Mouse (Mus musculus): ENCODE results near the gene Serinc4. TPM values are rescaled to one million over a fixed set of nuclear protein-coding genes. Genes with fewer than 3 reads are reported as not detected.
"Not testable (repeated sequence)": the region's sequence is repeated elsewhere in the genome, so short reads cannot be mapped to it uniquely, and the experiment has no call there.

Gene Serinc4
- 0.63 TPM in 1 of 2 replicates, not detected in the other for polyA plus RNA-seq (2011; ENCODE audit: insufficient read length, low read depth, missing spikeins)

- Histone ChIP-seq H3K4me3 (ENCODE audit: insufficient read depth, low read length) (peak within 1 kb of the TSS; percentile 91), H3K27ac (ENCODE audit: insufficient read depth, low read length) (peak within 1 kb of the TSS; percentile 37), H3K4me1 (ENCODE audit: control insufficient read depth, insufficient read depth, low read length) (peaks cover 16% of the 10 kb centered on the region)
- TF ChIP-seq CTCF (IDR thresholded peaks at IDR 0.05; ENCODE audit: borderline replicate concordance, insufficient read depth, low read length) (no peak), POLR2A (IDR thresholded peaks at IDR 0.05; ENCODE audit: low read depth, low read length) (peak; percentile 83)
Measured at GRCm38 (mm10) chr2:121456692-121457642, at the start of gene Serinc4. Gene Serinc4, minus strand, starts transcription at chr2:121456781.

GRCm38 (mm10) chr2:121501550-121501949 lies 45.0 kb upstream of the Serinc4 start:
- not testable (repeated sequence) for H3K27ac ChIP-seq (ENCODE audit: insufficient read depth, low read length); H3K4me3 ChIP-seq (ENCODE audit: insufficient read depth, low read length); H3K4me1 ChIP-seq (ENCODE audit: control insufficient read depth, insufficient read depth, low read length)

- H3K4me3 ChIP-seq (ENCODE audit: insufficient read depth, low read length); H3K27ac ChIP-seq (ENCODE audit: insufficient read depth, low read length); H3K4me1 ChIP-seq (ENCODE audit: control insufficient read depth, insufficient read depth, low read length): not testable (repeated sequence)
Measured at GRCm38 (mm10) chr2:121484403-121484802, 27.8 kb upstream of the Serinc4 start.

GRCm38 (mm10) chr2:121483576-121483975 lies 27.0 kb upstream of the Serinc4 start:
- Histone ChIP-seq H3K27ac (ENCODE audit: insufficient read depth, low read length) (no peak overlapping the region), H3K4me3 (ENCODE audit: insufficient read depth, low read length) (no peak overlapping the region), H3K4me1 (ENCODE audit: control insufficient read depth, insufficient read depth, low read length) (no peaks in the 10 kb centered on the region)
- TF ChIP-seq CTCF (IDR thresholded peaks at IDR 0.05; ENCODE audit: borderline replicate concordance, insufficient read depth, low read length) (no peak), POLR2A (IDR thresholded peaks at IDR 0.05; ENCODE audit: low read depth, low read length) (no peak)

- H3K4me3 ChIP-seq (ENCODE audit: insufficient read depth, low read length); H3K4me1 ChIP-seq (ENCODE audit: control insufficient read depth, insufficient read depth, low read length); H3K27ac ChIP-seq (ENCODE audit: insufficient read depth, low read length): not testable (repeated sequence)
Measured at GRCm38 (mm10) chr2:121480916-121481315, 24.3 kb upstream of the Serinc4 start.

- TF ChIP-seq POLR2A (IDR thresholded peaks at IDR 0.05; ENCODE audit: low read depth, low read length) (no peak), CTCF (IDR thresholded peaks at IDR 0.05; ENCODE audit: borderline replicate concordance, insufficient read depth, low read length) (peak; percentile 76; the same call in 1 of the 2 replicates)
- Histone ChIP-seq H3K4me1 (ENCODE audit: control insufficient read depth, insufficient read depth, low read length) (no peaks in the 10 kb centered on the region), H3K27ac (ENCODE audit: insufficient read depth, low read length) (no peak overlapping the region), H3K4me3 (ENCODE audit: insufficient read depth, low read length) (no peak overlapping the region)
Measured at GRCm38 (mm10) chr2:121480498-121480897, 23.9 kb upstream of the Serinc4 start.

GRCm38 (mm10) chr2:121477491-121478266 lies 21.1 kb upstream of the Serinc4 start:
- H3K27ac ChIP-seq (ENCODE audit: insufficient read depth, low read length) = no peak overlapping the region
- no peak overlapping the region for H3K4me3 ChIP-seq (ENCODE audit: insufficient read depth, low read length)
- TF ChIP-seq CTCF (IDR thresholded peaks at IDR 0.05; ENCODE audit: borderline replicate concordance, insufficient read depth, low read length) (no peak), POLR2A (IDR thresholded peaks at IDR 0.05; ENCODE audit: low read depth, low read length) (no peak)
- H3K4me1 ChIP-seq (ENCODE audit: control insufficient read depth, insufficient read depth, low read length) = no peaks in the 10 kb centered on the region

- H3K4me1 ChIP-seq (ENCODE audit: control insufficient read depth, insufficient read depth, low read length); H3K27ac ChIP-seq (ENCODE audit: insufficient read depth, low read length); H3K4me3 ChIP-seq (ENCODE audit: insufficient read depth, low read length): not testable (repeated sequence)
Measured at GRCm38 (mm10) chr2:121475306-121475705, 18.7 kb upstream of the Serinc4 start.

- TF ChIP-seq CTCF (IDR thresholded peaks at IDR 0.05; ENCODE audit: borderline replicate concordance, insufficient read depth, low read length) (no peak), POLR2A (IDR thresholded peaks at IDR 0.05; ENCODE audit: low read depth, low read length) (no peak)
- 0 out of 2 replicates have a peak overlapping the region, but pooled peaks have one; percentile 18 for H3K27ac ChIP-seq (ENCODE audit: insufficient read depth, low read length)
Measured at GRCm38 (mm10) chr2:121474180-121474535, 17.6 kb upstream of the Serinc4 start.

More at GRCm38 (mm10) chr2:121474180-121474535, 17.6 kb upstream of the Serinc4 start:
- H3K4me3 ChIP-seq (ENCODE audit: insufficient read depth, low read length) = peak overlapping the region; percentile 51
- no peaks in the 10 kb centered on the region for H3K4me1 ChIP-seq (ENCODE audit: control insufficient read depth, insufficient read depth, low read length)

Measured in embryonic fibroblast, embryonic 13.5 days (primary cell).